ENCODE assay signal across 9 mouse cellular contexts in genomic region chr11:88293631-88294393, GRCm38 (mm10). TPM values are rescaled to one million over a fixed set of nuclear protein-coding genes. Genes with fewer than 3 reads are reported as not detected.
A peak's percentile ranks its signal among the peaks of the same experiment; 100 is the strongest.
DNase-seq lines count a peak whose midpoint lies in the region; ATAC-seq and TF ChIP-seq lines count a peak whose summit lies in the region.
"Had no signal": no experiment of that assay in that cellular context is flagged by ENCODE, and none has a peak within 500 bp of the region (broad histone marks: within the 10 kb centered on the region; RNA-seq: fewer than 3 reads in every experiment).

Gene Ccdc182 (plus strand): TSS chr11:88294058.

- no peaks in the 10 kb centered on the region for H3K9me3 ChIP-seq in lung, embryonic 16.5 days (ENCODE audit: control insufficient read depth, low read length)
- H3K9me3 ChIP-seq in forebrain, embryonic 14.5 days (replicated peaks; ENCODE audit: control insufficient read depth, low read length): no peaks in the 10 kb centered on the region
- no peaks in the 10 kb centered on the region for H3K9me3 ChIP-seq in neural tube, embryonic 15.5 days (replicated peaks)

- 0 out of 2 replicates have a peak within 1 kb of the TSS, but pooled peaks have one; percentile 26 for H3K9ac ChIP-seq in lung, embryonic 16.5 days (ENCODE audit: low read length)
- H3K9ac ChIP-seq in forebrain, embryonic 14.5 days (ENCODE audit: low read length): 0 out of 2 replicates have a peak within 1 kb of the TSS, but pooled peaks have one; percentile 5
- no peak within 1 kb of the TSS for H3K9ac ChIP-seq in neural tube, embryonic 15.5 days (replicated peaks)

- H3K4me3 ChIP-seq in lung, embryonic 16.5 days (ENCODE audit: low read length): no peak within 1 kb of the TSS
- no peak within 1 kb of the TSS; the same call in 1 of the 2 replicates for H3K4me3 ChIP-seq in forebrain, embryonic 14.5 days (ENCODE audit: low read depth, low read length)
- H3K4me3 ChIP-seq in neural tube, embryonic 15.5 days (replicated peaks): peak within 1 kb of the TSS; percentile 28
- no peak within 1 kb of the TSS for H3K4me3 ChIP-seq in left cerebral cortex, adult 2 months
- no peak within 1 kb of the TSS for H3K4me3 ChIP-seq in gastrocnemius, adult 2 months

- H3K4me2 ChIP-seq in lung, embryonic 16.5 days (ENCODE audit: low read depth, low read length): peak within 1 kb of the TSS; percentile 45
- peak within 1 kb of the TSS; percentile 34 for H3K4me2 ChIP-seq in forebrain, embryonic 14.5 days (ENCODE audit: low read length)
- peak within 1 kb of the TSS; percentile 57 for H3K4me2 ChIP-seq in neural tube, embryonic 15.5 days

- H3K4me1 ChIP-seq in lung, embryonic 16.5 days (replicated peaks; ENCODE audit: control insufficient read depth, insufficient read depth, low read length): 0 out of 2 replicates have a peak, but pooled peaks cover 3% of the 10 kb centered on the region
- H3K4me1 ChIP-seq in forebrain, embryonic 14.5 days (ENCODE audit: control insufficient read depth, insufficient read depth, low read length): peaks cover 8% of the 10 kb centered on the region
- H3K4me1 ChIP-seq in neural tube, embryonic 15.5 days: peaks cover 37% of the 10 kb centered on the region

- intact Hi-C loops in left cerebral cortex, adult 2 months (cut with DNase I): loop anchor here (5.0 kb wide), 1 partner anchor 118 kb away; no protein-coding TSS in a partner anchor
- intact Hi-C loops in gastrocnemius, adult 2 months (cut with DNase I): loop anchor here (5.0 kb wide), 2 partner anchors 33 to 118 kb away; no protein-coding TSS in a partner anchor

- DNase-seq in lung, postnatal 10 days: no peak
- DNase-seq in forebrain, embryonic 14.5 days (ENCODE audit: low spot score): no peak
- peak; percentile 52 for DNase-seq in kidney, postnatal 10 days
- no peak for DNase-seq in left cerebral cortex, adult 2 months (ENCODE audit: extremely low spot score in 1 of 2, low spot score in 2 of 2)
- DNase-seq in gastrocnemius, adult 2 months: no peak
- DNase-seq in frontal cortex, postnatal 25 days (ENCODE audit: low spot score in 2 of 2): no peak

- peaks cover 14% of the 10 kb centered on the region for H3K27me3 ChIP-seq in lung, embryonic 16.5 days (ENCODE audit: control insufficient read depth, insufficient read depth, low read depth, low read length)
- H3K27me3 ChIP-seq in forebrain, embryonic 14.5 days (replicated peaks; ENCODE audit: control insufficient read depth, insufficient read depth, low read length): no peaks in the 10 kb centered on the region
- H3K27me3 ChIP-seq in neural tube, embryonic 15.5 days (replicated peaks): no peaks in the 10 kb centered on the region

- H3K36me3 ChIP-seq in lung, embryonic 16.5 days (ENCODE audit: control insufficient read depth, insufficient read depth, low read length): no peaks in the 10 kb centered on the region
- no peaks in the 10 kb centered on the region for H3K36me3 ChIP-seq in forebrain, embryonic 14.5 days (ENCODE audit: control insufficient read depth, insufficient read depth, low read length)
- H3K36me3 ChIP-seq in neural tube, embryonic 15.5 days: no peaks in the 10 kb centered on the region

- whole genome bisulfite sequencing in lung, embryonic 16.5 days: 39% methylated on average over 20 of the region's 20 CpGs
- WGBS in forebrain, embryonic 14.5 days: 39% methylated on average over 20 of the region's 20 CpGs
- WGBS in neural tube, embryonic 15.5 days: 20% methylated on average over 20 of the region's 20 CpGs

- no peak within 1 kb of the TSS for H3K27ac ChIP-seq in lung, embryonic 16.5 days (ENCODE audit: low read length)
- no peak within 1 kb of the TSS for H3K27ac ChIP-seq in forebrain, embryonic 14.5 days (ENCODE audit: low read depth, low read length)
- no peak within 1 kb of the TSS for H3K27ac ChIP-seq in neural tube, embryonic 15.5 days (replicated peaks)
- H3K27ac ChIP-seq in left cerebral cortex, adult 2 months: no peak within 1 kb of the TSS
- H3K27ac ChIP-seq in gastrocnemius, adult 2 months: no peak within 1 kb of the TSS

- ATAC-seq in lung, embryonic 16.5 days (ENCODE audit: low read depth): no peak
- ATAC-seq in forebrain, embryonic 14.5 days: no peak
- ATAC-seq in neural tube, embryonic 15.5 days (ENCODE audit: low FRiP score): no peak

- TF ChIP-seq CTCF in left cerebral cortex, adult 2 months (IDR thresholded peaks at IDR 0.05): no peak
- no peak for TF ChIP-seq CTCF in gastrocnemius, adult 2 months (IDR thresholded peaks at IDR 0.05)

RNA-seq across cellular contexts. Expression of gene Ccdc182, which starts in this region (rescaled TPM):
- not detected in 2 replicates for polyA plus RNA-seq in lung, embryonic 16.5 days (2015; fragmentation: Nextera tagmentation; extraction: Ambion mirVana)
- polyA plus RNA-seq in forebrain, embryonic 14.5 days (2014; fragmentation: Nextera tagmentation; extraction: Ambion mirVana): 0.24 TPM in 1 of 2 replicates, not detected in the other
- polyA plus RNA-seq in neural tube, embryonic 15.5 days (2015; fragmentation: Nextera tagmentation; extraction: Ambion mirVana): 0.13 and 0.15 TPM in 2 replicates
- not detected for total RNA-seq in left cerebral cortex, adult 2 months (2021)
- total RNA-seq in gastrocnemius, adult 2 months (2021): not detected
- polyA plus RNA-seq: large intestine, adult 2 months had no signal
